Mouse (Mus musculus): Measurements from ENCODE around the gene Prox1.

The Prox1 gene

GRCm38 (mm10) chr1:190173596-190173995 lies 3.1 kb upstream of the Prox1 start:
- DNase-seq (ENCODE audit: low read depth, low spot score) = no peak

DNA sequence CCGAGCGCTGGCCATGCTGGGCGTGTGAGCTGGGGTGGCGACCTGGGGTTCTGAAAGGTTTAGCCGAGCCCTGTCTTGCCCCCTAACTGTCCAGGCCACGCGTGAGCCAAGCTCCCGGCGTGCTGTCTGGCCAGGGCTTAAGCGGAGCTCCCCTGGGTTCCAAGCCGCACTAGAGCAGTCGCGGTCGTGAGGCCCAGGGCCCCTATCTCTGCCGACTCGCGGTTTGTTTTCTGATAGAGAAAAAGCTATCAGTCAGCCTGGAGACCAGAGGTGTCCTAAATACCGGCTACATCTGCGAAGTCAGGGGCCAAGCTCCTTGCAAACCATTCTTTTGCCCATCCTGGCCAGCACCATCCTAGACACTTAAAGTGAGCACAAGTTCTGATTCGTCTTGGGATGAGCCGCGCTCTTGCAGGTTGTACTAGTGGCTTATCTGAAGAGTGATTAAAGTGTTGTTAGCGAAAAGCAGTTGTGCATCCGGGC lies 2.5 kb upstream of the Prox1 start:
- DNase-seq (ENCODE audit: low read depth, low spot score) = no peak

DNA sequence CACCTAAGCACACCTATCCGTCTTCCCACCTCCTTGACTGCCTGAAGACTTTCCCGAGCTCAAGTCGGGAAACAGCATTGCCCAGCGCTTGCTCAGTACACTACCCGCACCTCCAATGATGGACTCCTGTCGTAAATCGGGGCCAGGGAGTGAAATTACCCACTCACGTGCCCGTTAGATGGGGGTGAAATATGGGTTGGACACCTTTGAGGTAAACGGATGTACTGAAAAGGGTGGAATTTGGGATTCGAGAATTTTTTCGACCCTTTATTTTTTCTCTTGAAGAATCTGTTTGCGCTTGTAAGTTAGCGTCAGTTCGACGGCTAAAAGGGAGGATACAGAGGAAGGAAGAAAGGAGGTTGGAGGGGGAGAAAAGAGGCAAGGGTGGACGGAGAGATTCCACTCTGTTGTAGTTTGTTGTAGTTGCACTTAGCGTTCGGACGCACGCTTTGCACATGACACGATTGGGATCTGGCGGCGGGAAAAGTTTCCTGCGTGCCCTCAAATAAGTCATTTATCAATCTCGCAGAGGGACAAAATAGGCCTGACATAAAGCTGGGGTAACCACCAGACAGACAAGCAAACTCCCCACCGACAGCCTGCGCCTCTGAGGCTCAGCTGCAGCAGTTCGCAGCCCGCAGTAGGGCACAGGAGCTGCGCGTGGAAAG lies 1.9 kb upstream of the Prox1 start:
- DNase-seq (ENCODE audit: low read depth, low spot score) = no peak

DNA sequence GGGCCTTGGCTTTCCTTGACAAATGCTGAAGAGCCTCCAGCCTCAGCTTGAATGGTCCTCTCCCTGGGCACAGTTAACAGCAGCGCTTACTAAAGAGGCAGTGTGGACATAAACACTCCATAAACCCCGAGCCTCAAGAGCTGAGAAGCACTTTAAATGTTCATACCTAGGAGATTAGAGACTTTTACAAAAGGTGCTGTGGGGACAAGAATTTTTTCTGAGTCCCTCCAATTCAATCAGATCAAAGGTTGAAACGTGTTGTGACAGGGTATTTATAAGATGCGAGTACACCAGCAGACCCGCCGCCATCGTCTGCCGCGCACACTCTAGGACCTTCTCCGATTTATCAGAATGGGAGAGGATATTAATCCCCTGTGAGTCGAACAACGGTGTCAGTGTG lies 1.2 kb upstream of the Prox1 start:
- DNase-seq (ENCODE audit: low read depth, low spot score) = no peak

GRCm38 (mm10) chr1:190171341-190171740 lies 827 bp upstream of the Prox1 start:
- no peak for DNase-seq (ENCODE audit: low read depth, low spot score)

GRCm38 (mm10) chr1:190170819-190171216 lies 304 bp upstream of the Prox1 start:
- DNase-seq (ENCODE audit: low read depth, low spot score) = no peak

DNA sequence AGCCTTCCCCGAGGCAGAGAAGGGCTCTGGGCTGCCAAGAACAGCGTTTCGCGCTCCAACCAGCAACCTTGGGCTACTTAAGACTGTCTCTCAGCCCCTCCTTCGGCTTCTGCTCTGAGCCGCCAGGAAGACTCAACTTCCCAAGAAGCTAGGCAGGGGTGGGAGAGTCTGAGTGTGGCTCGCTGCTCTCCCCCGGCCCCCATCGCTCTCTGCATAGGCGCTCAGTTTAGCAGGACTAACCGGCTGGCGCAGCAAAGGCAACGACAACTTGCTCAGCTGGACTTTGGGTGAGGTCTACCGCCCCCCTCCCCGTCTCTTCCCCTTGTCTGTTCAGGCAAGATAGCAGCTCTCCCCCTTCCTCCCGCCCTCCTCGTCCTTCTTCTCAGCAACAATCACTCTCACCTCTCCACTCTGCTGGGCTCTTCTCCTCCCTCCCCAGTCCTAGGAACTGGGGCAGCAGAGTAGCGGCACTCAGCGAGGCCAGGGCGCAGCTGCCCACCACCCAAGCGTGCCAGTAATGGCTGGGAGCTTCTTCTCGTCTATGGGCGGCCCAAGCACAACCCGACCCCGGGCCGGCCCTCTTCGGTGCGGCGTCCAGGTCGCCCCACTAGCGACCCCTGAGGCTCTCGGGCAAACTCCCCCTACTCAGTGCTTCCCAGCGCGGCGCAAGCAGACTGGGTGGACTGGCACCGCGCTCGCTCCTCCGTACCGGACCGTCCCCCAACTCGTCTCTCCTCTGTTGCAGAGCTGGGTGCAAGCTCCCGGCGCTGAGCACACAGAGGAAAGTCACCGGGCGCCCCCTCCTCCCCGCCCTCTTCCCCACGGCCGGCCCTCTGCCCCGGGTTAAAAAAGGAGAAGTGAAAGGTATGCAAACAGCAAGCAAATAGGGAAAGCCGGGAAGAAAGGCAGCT lies 1.5 kb downstream of the Prox1 start:
- no peak for DNase-seq (ENCODE audit: low read depth, low spot score)

- DNase-seq (ENCODE audit: low read depth, low spot score) = no peak
Observed at GRCm38 (mm10) chr1:190168115-190168514, 2.4 kb downstream of the Prox1 start.

GRCm38 (mm10) chr1:190167609-190168008 lies 2.9 kb downstream of the Prox1 start:
- no peak for DNase-seq (ENCODE audit: low read depth, low spot score)

DNA sequence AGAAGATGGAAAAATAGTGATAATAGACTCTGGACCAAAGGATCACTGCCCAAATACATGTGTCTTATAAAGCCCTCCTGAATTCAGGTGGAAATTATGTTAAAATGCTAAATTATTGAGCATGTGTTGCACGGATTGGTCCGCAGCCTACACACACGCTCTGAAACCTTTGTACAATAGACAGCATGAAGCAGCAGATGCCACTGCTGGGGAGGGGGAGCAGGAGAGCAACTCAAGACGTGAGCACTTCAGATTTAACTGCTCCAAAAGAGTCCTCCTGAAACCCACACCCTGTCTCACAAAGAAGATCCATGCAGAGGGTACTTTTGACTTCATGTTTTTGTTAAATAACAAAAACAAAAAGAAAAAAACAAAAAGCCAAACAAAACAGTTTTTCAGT lies 5.0 kb downstream of the Prox1 start:
- no peak for DNase-seq (ENCODE audit: low read depth, low spot score)

- DNase-seq (ENCODE audit: low read depth, low spot score) = no peak
Observed at GRCm38 (mm10) chr1:190163471-190163870, 7.0 kb downstream of the Prox1 start.

DNA sequence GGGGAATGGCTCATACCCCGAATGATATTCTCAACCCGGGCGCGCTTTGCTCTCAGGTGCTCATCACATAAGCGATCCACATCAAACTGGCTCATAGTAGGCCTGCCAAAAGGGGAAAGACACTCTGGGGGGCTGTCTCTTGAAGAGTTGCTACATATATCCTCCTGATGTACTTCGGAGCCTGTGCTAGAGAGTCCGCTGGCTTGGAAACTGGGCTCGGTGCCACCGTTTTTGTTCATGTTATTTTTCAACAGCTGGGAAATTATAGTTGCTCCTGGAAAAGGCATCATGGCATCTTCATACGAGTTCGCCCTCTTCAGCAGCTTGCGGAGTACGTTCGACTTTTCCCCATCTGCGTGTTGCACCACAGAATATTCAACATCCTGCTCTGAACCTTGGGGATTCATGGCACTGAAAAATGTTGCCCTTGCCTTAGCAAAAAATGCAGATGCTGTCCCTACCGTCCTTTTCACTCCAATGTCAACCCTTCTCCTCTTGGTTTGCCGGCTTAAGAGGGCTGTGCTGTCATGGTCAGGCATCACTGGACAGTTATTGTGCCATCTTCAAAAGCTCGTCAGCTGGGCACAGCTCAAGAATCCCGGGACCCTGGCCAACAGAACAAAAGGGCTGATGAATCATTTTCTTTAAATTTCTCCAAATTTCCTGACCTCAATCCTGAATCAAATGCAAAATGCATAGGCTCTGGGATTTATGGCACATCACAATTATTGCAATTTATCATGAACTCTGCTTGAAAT lies 8.6 kb downstream of the Prox1 start:
- no peak for DNase-seq (ENCODE audit: low read depth, low spot score)

DNA sequence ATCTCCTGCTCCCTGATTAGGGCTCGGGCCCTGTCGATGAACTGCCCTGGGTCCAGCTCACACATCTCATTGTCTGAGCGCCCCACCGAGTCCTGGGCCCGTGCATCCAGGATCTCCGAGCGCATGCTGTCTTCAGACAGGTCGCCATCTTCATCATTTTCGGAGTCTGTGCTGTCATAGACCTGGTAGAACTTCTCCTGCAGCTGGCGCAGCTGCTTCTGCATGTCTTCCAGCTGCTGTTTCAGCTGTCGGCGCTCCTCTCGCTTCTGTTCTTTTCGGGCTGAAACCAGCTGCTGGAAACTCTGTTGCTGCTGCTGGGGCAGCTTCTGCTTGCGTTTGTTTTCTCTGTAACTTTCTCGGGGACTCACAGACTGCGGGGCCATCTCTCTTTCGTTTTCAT lies 9.2 kb downstream of the Prox1 start:
- DNase-seq (ENCODE audit: low read depth, low spot score) = no peak

DNA sequence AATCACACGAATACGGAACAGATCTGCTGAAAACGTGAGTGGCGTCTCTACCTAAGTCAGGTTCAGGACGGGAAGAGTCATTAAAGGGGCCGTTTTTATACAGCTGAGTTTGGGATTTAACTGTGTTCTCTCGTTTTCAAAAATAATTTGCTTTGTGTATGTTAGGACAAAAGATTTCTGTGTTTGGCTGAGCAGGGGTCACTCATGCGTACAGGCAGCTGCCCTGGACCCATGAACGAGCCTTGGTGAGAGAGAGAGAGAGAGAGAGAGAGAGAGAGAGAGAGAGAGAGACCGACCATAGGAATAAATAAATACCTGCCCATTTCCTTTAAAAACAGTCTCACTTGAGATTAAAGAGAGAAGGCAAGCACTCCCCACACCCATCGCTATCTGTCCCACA lies 11.1 kb downstream of the Prox1 start:
- no peak for DNase-seq (ENCODE audit: low read depth, low spot score)

- no peak for DNase-seq (ENCODE audit: low read depth, low spot score)
Observed at GRCm38 (mm10) chr1:190155751-190156150, 14.8 kb downstream of the Prox1 start.

GRCm38 (mm10) chr1:190155021-190155420 lies 15.5 kb downstream of the Prox1 start:
- DNase-seq (ENCODE audit: low read depth, low spot score) = no peak

DNA sequence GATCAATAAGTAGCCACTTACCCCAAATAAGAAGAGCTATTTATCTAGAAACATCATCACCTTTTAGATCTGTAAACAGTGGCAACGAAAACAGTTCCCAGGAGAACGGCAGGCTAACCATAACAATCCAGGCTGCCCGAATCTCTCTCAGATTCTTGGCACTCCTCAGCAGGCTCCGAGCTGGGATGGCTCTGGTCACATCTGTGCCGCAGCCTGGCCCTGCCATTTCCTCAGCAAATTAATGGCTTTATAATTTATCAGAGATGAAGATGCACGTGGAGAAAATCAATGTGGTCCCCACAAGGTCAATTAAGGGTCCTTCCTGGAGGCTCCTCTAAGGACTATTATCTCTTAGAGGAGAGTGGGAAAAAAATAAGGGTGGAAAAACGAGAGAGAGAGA lies 16.2 kb downstream of the Prox1 start:
- DNase-seq (ENCODE audit: low read depth, low spot score) = no peak

DNA sequence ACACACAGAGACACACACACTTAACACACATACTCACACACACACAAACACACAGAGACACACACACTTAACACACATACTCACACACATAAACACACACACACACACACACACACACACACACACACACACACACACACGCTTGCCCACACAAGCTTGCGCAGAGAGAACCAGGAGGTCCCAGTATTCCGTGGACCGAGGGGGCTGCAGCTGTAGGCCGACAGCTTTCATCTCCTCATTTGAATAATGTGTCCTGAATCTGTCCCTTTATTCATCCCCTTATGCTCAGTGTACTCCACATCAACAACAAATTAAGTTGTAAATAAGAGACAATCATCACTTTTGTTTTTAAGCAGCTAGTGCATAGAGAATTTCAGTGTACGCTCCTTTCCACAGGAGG lies 17.9 kb downstream of the Prox1 start:
- no peak for DNase-seq (ENCODE audit: low read depth, low spot score)

- no peak for DNase-seq (ENCODE audit: low read depth, low spot score)
Observed at GRCm38 (mm10) chr1:190149233-190149741, 21.2 kb downstream of the Prox1 start.

DNA sequence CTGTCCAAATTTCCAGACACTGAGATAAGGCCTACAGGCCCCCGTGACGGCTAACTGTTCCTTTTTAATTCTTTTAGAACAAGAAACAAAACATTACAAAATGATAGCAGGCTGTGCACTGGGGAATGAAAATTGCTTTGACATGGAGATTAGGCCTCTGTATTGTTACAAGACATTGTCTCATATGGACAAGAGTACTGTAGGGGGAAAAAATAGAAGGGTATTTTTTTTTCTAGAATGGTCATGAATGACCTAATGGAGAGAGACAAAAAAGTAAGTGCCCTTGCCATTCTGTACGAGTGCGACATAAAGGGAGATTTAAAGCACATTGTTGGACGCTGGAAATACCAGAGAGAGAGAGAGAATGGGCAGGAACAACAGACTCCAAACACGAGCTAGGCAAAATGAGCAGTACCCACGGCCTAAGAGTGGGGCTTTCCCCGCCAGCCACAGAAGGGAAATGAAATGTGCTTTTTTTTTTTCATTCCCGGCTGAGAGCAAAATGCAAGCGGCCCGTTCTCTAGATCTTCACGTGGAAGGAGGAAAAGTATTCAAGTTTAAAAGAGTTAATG lies 21.8 kb downstream of the Prox1 start:
- DNase-seq (ENCODE audit: low read depth, low spot score) = no peak

GRCm38 (mm10) chr1:190147816-190148215 lies 22.7 kb downstream of the Prox1 start:
- DNase-seq (ENCODE audit: low read depth, low spot score) = no peak

GRCm38 (mm10) chr1:190144416-190144815 lies 26.1 kb downstream of the Prox1 start:
- DNase-seq (ENCODE audit: low read depth, low spot score) = no peak

Measured in forelimb bud, embryonic 11.5 days (tissue).